Mouse (Mus musculus) testis, adult 2 months (tissue): Measurements from ENCODE around the gene Lin9.

Source experiments
- CTCF ChIP-seq: fragments of 200-500 bp; IDR thresholded peaks from 2 replicates; pipeline ENCODE4 v1.5.1; 2012; ENCODE audit warnings: low read depth, mild to moderate bottlenecking, inconsistent platforms, low read length, moderate library complexity; ENCODE audit not compliant: control insufficient read depth, insufficient read depth, insufficient replicate concordance
- POLR2A ChIP-seq: fragments of 200-500 bp; IDR thresholded peaks from 2 replicates; pipeline ENCODE4 v1.6.1; 2012; ENCODE audit warnings: low read depth, mild to moderate bottlenecking, inconsistent platforms, low read length, moderate library complexity; ENCODE audit not compliant: control insufficient read depth

DNA sequence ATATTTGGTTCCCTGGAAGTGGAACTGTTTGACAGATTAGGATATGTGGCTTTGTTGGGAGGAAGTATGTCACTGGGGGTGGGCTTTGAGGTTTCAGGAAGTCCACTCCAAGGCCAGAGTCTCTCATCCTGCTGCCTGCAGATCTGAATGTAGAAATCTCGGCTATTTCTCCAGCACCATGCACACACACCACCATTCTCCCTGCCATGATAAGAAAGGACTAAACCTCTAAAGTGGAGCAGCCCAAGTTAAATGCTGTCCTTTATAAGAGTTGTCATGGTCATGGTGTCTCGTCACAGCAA, 33.4 kb upstream of the Lin9 start:
- TF ChIP-seq CTCF = no peak
- no peak for TF ChIP-seq POLR2A
